Mouse (Mus musculus): ENCODE data around the gene Fdxr. TPM values are rescaled to one million over a fixed set of nuclear protein-coding genes. Genes with fewer than 3 reads are reported as not detected.

Gene Fdxr
- polyA plus RNA-seq (2015; fragmentation: Nextera tagmentation; extraction: Ambion mirVana), result 19.4 and 20.4 TPM in 2 replicates

GRCm38 (mm10) chr11:115276780-115277603 lies at the start of gene Fdxr:
Fdxr (minus strand) TSS chr11:115277050.
- Histone ChIP-seq H3K27me3 (no peaks in the 10 kb centered on the region), H3K27ac (replicated peaks) (peak within 1 kb of the TSS; percentile 92), H3K36me3 (no peaks in the 10 kb centered on the region), H3K9ac (peak within 1 kb of the TSS; percentile 87), H3K4me1 (replicated peaks) (peaks cover 35% of the 10 kb centered on the region), H3K4me2 (peak within 1 kb of the TSS; percentile 87), H3K9me3 (no peaks in the 10 kb centered on the region), H3K4me3 (peak within 1 kb of the TSS; percentile 72)
- ATAC-seq (ENCODE audit: low read depth), result peak; percentile 97
- under 1% methylated on average over 42 of the region's 42 CpGs for WGBS

DNA sequence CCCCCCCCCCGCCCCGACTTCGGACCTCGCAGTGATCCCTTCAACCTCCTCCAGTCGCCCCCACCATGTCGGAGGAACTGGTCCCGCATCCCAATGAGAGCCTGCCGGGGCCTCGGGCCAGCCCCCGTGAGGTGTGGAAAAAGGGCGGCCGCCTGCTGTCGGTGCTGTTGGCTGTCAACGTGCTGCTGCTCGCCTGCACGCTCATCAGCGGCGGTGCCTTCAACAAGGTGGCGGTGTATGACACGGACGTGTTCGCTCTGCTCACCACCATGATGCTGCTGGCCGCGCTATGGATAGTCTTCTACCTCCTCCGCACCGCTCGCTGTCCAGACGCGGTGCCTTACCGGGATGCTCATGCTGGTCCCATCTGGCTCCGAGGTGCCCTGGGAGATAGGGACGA lies 46.5 kb upstream of the Fdxr start:
- Histone ChIP-seq H3K4me1 (replicated peaks) (peaks cover 41% of the 10 kb centered on the region), H3K36me3 (no peaks in the 10 kb centered on the region), H3K27ac (replicated peaks) (no peak overlapping the region), H3K27me3 (peaks cover 81% of the 10 kb centered on the region), H3K9me3 (no peaks in the 10 kb centered on the region), H3K4me2 (no peak overlapping the region), H3K4me3 (no peak overlapping the region), H3K9ac (no peak overlapping the region)
- 17% methylated on average over 32 of the region's 32 CpGs for WGBS
- ATAC-seq (ENCODE audit: low read depth), result no peak

DNA sequence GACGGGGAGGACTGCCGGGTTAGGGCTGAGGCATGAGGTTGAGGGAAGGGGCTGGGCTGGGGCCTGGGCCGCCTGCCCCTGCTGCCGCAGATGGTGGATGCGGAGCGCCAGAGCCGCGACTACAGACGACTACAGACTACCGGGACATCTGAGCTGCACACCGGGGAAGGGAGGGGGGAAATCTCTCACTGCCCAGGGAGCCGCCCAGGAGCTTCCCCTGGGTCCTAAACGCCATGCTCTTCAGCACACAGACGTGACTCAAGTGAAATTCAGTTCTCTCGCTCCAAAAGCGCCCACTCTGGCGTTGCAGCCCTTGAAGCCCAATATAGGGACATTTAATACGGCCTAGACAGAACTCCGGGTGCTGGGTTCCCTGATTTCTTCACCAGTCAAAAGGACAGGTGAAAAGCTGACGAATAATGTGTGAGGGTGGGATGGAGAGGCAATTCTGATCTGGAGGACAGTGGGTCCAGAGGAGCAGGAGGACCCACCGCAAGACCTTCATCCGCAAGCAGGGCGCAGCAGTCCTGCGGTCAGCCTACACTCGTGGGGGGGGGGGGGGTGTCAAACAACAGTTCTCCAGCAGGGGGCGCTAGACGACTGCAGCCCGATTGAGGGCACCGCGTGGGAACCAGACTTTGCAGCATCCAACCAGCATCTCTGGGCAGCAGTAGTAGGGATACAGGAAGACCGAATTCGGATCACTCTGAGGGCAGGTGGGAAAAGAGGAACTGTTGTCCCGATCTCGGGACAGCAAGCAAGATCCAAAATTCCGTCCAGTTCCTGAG lies 45.2 kb upstream of the Fdxr start, which contains the start of gene Ush1g:
Gene Ush1g (minus strand): TSS at position 136 of the 788 bp plus-strand sequence.
- peak; percentile 21 for ATAC-seq (ENCODE audit: low read depth)
- H3K36me3 ChIP-seq, result no peaks in the 10 kb centered on the region
- H3K27ac ChIP-seq (replicated peaks), result no peak within 1 kb of the TSS
- peak within 1 kb of the TSS; percentile 37 for H3K4me2 ChIP-seq
- peak within 1 kb of the TSS; percentile 55; the same call in 1 of the 2 replicates for H3K9ac ChIP-seq
- peak within 1 kb of the TSS; percentile 23 for H3K4me3 ChIP-seq
- no peaks in the 10 kb centered on the region for H3K9me3 ChIP-seq
- 4% methylated on average over 35 of the region's 35 CpGs for WGBS
- peaks cover 46% of the 10 kb centered on the region for H3K4me1 ChIP-seq (replicated peaks)
- H3K27me3 ChIP-seq, result peaks cover 94% of the 10 kb centered on the region

- Histone ChIP-seq H3K9me3 (no peaks in the 10 kb centered on the region), H3K9ac (no peak overlapping the region), H3K27me3 (peaks cover 100% of the 10 kb centered on the region), H3K36me3 (no peaks in the 10 kb centered on the region), H3K27ac (replicated peaks) (no peak overlapping the region), H3K4me2 (no peak overlapping the region), H3K4me1 (replicated peaks) (peaks cover 46% of the 10 kb centered on the region), H3K4me3 (no peak overlapping the region)
- WGBS, result 5% methylated on average over 18 of the region's 18 CpGs
- ATAC-seq (ENCODE audit: low read depth), result no peak
Observed at GRCm38 (mm10) chr11:115319704-115320383, 43.0 kb upstream of the Fdxr start.

DNA sequence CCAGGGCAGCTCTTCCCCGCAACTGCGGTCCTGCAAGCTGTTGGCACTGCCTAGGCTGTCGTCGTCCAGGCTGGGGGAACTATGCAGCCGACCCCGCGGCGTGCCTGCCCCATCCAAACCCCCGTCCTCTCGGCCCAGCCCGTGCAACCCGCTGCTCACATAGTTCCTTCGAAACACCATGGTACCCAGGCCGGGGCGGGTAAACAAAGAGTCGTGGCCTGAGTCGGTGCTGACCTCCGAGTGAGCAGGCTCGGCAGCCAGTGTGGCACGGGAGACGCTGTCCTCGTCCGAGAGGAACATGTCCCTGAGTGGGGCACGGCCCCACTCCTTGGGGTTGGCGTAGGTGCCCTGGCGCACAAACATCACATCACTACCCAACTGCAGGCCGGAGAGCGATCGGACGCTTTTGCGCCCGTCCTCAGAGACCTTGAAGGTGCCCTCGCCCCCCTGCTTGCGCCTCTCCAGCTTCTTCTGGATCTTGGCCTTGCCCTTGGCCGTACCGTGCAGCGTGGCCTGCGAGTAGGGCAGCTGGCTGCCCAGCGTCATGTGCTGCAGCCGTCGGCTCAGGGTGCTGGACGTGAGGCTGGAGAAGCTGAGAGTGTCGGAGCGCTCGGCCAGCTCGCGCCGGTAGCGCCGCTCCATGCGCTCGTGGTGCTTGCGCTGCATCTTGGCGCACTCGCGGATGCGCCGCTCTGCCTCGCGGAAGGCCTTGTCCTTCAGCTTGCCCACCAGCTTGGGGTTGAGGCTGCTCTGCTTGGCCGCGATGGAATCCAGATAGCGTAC lies 41.6 kb upstream of the Fdxr start:
- Histone ChIP-seq H3K27me3 (peaks cover 98% of the 10 kb centered on the region), H3K36me3 (no peaks in the 10 kb centered on the region), H3K4me1 (replicated peaks) (peaks cover 45% of the 10 kb centered on the region), H3K9ac (no peak overlapping the region), H3K27ac (replicated peaks) (no peak overlapping the region), H3K4me3 (0 out of 2 replicates have a peak overlapping the region, but pooled peaks have one; percentile 9), H3K4me2 (peak overlapping the region; percentile 25), H3K9me3 (no peaks in the 10 kb centered on the region)
- ATAC-seq (ENCODE audit: low read depth), result no peak
- 3% methylated on average over 63 of the region's 63 CpGs for WGBS

GRCm38 (mm10) chr11:115317204-115317603 lies 40.4 kb upstream of the Fdxr start:
- no peaks in the 10 kb centered on the region for H3K36me3 ChIP-seq
- H3K4me1 ChIP-seq (replicated peaks), result peaks cover 32% of the 10 kb centered on the region
- peaks cover 98% of the 10 kb centered on the region for H3K27me3 ChIP-seq
- no peak overlapping the region for H3K27ac ChIP-seq (replicated peaks)
- H3K4me2 ChIP-seq, result no peak overlapping the region
- H3K4me3 ChIP-seq, result no peak overlapping the region
- no peak for ATAC-seq (ENCODE audit: low read depth)
- WGBS, result 68% methylated on average over 7 of the region's 7 CpGs
- H3K9me3 ChIP-seq, result no peaks in the 10 kb centered on the region
- no peak overlapping the region for H3K9ac ChIP-seq

- no peaks in the 10 kb centered on the region for H3K36me3 ChIP-seq
- peaks cover 73% of the 10 kb centered on the region for H3K27me3 ChIP-seq
- H3K9me3 ChIP-seq, result no peaks in the 10 kb centered on the region
- H3K4me1 ChIP-seq (replicated peaks), result peaks cover 13% of the 10 kb centered on the region
- H3K4me3 ChIP-seq, result no peak overlapping the region
- H3K4me2 ChIP-seq, result no peak overlapping the region
- no peak overlapping the region for H3K9ac ChIP-seq
- no peak overlapping the region for H3K27ac ChIP-seq (replicated peaks)
- WGBS, result 42% methylated on average over 2 of the region's 2 CpGs
- no peak for ATAC-seq (ENCODE audit: low read depth)
Observed at GRCm38 (mm10) chr11:115314249-115314648, 37.4 kb upstream of the Fdxr start.

- Histone ChIP-seq H3K27me3 (peaks cover 25% of the 10 kb centered on the region), H3K9ac (no peak overlapping the region), H3K4me2 (no peak overlapping the region), H3K9me3 (no peaks in the 10 kb centered on the region), H3K4me3 (no peak overlapping the region), H3K27ac (replicated peaks) (no peak overlapping the region), H3K36me3 (no peaks in the 10 kb centered on the region), H3K4me1 (replicated peaks) (peaks cover 9% of the 10 kb centered on the region)
- 60% methylated on average over 1 of the region's 1 CpGs for WGBS
- no peak for ATAC-seq (ENCODE audit: low read depth)
Observed at GRCm38 (mm10) chr11:115308781-115309180, 31.9 kb upstream of the Fdxr start.

- peak within 1 kb of the TSS; percentile 12; the same call in 1 of the 2 replicates for H3K9ac ChIP-seq
- H3K9me3 ChIP-seq, result no peaks in the 10 kb centered on the region
- H3K4me2 ChIP-seq, result no peak within 1 kb of the TSS
- no peak for ATAC-seq (ENCODE audit: low read depth)
- 11% methylated on average over 8 of the region's 8 CpGs for WGBS
- H3K4me3 ChIP-seq, result no peak within 1 kb of the TSS
- H3K36me3 ChIP-seq, result no peaks in the 10 kb centered on the region
- H3K27ac ChIP-seq (replicated peaks), result no peak within 1 kb of the TSS
- peaks cover 7% of the 10 kb centered on the region; the same call in 1 of the 2 replicates for H3K27me3 ChIP-seq
- peaks cover 9% of the 10 kb centered on the region for H3K4me1 ChIP-seq (replicated peaks)
Observed at GRCm38 (mm10) chr11:115306863-115307262, 30.0 kb upstream of the Fdxr start, which contains the start of gene Otop2. Otop2 (plus strand) TSS chr11:115307163.

DNA sequence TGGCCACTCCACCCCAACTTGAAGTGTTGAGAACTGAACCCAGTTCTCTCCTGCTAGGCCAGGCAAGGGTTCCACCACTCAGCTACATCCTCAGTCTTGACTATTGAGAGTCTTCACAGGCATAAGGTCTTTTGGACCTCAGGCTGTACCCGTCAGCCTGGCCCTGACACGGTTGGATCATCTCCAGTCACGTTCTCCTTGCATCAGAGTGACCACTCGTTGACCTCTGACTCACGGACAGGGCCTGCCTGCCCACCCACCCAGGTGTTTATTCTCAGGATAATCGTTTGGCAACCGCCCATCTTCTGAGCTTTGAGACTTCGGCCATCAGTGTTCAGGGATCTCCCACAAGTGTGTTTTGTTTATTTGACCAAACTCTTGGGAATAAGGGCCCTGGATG lies 26.3 kb upstream of the Fdxr start:
- ATAC-seq (ENCODE audit: low read depth), result no peak
- 76% methylated on average over 8 of the region's 8 CpGs for WGBS
- Histone ChIP-seq H3K4me1 (replicated peaks) (peaks cover 9% of the 10 kb centered on the region), H3K27me3 (peaks cover 13% of the 10 kb centered on the region; the same call in 1 of the 2 replicates), H3K4me3 (no peak overlapping the region), H3K9ac (no peak overlapping the region), H3K4me2 (no peak overlapping the region), H3K27ac (replicated peaks) (no peak overlapping the region), H3K9me3 (no peaks in the 10 kb centered on the region), H3K36me3 (no peaks in the 10 kb centered on the region)

DNA sequence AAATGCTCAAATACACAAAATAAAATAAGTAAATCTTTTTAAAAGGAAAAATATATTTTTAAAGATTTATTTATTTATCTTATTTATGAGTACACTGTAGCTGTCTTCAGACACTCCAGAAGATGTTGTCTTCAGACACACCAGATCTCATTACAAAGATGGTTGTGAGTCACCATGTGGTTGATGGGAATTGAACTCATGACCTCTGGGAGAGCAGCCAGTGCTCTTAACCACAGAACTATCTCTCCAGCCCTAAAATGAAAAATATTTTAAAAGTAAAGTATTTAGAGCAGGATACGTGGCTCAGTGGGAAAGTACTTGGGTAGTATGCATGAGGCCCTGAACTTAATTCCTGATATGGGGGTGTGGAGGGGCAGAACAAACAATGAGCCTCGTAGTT lies 24.5 kb upstream of the Fdxr start:
- H3K9me3 ChIP-seq, result no peaks in the 10 kb centered on the region
- H3K4me2 ChIP-seq, result no peak overlapping the region
- no peak overlapping the region for H3K4me3 ChIP-seq
- WGBS, result 93% methylated on average over 2 of the region's 2 CpGs
- peaks cover 17% of the 10 kb centered on the region for H3K27me3 ChIP-seq
- H3K9ac ChIP-seq, result no peak overlapping the region
- no peak for ATAC-seq (ENCODE audit: low read depth)
- H3K27ac ChIP-seq (replicated peaks), result no peak overlapping the region
- H3K36me3 ChIP-seq, result no peaks in the 10 kb centered on the region
- H3K4me1 ChIP-seq (replicated peaks), result peaks cover 16% of the 10 kb centered on the region
